Mouse (Mus musculus) CH12.LX (cell line): ENCODE measurements around the gene Chat. TPM values are rescaled to one million over a fixed set of nuclear protein-coding genes. Genes with fewer than 3 reads are reported as not detected.

ENCODE experiments used
- DNase-seq: peaks from one replicate; pipeline ENCODE4 v3.0.0-alpha.2; 2013; ENCODE audit errors: extremely low read depth
- H3K27ac ChIP-seq: 2 replicates; pipeline ENCODE4 v1.5.1; 2012; ENCODE audit warnings: low read depth, mild to moderate bottlenecking, control low read depth, moderate library complexity; ENCODE audit not compliant: insufficient read depth
- H3K27me3 ChIP-seq: replicated peaks from 2 replicates; pipeline ENCODE3; 2012; ENCODE audit warnings: inconsistent platforms
- H3K36me3 ChIP-seq, 2 experiments: replicated peaks in 1 of 2; 2 replicates each; pipeline versions ENCODE3 to v1.6.1; 2012; ENCODE audit warnings: inconsistent platforms in 1 of 2, low read length in 1 of 2, mild to moderate bottlenecking in 1 of 2, mixed read lengths in 1 of 2, moderate library complexity in 1 of 2; ENCODE audit not compliant: control insufficient read depth in 1 of 2, insufficient read depth in 1 of 2
- H3K4me1 ChIP-seq, 2 experiments: 2 replicates each; pipeline ENCODE4 v1.6.1; 2012; ENCODE audit warnings: inconsistent platforms in 1 of 2, moderate library complexity in 1 of 2; ENCODE audit not compliant: insufficient read depth in 2 of 2, control insufficient read depth in 1 of 2
- H3K4me2 ChIP-seq: 2 replicates; pipeline ENCODE4 v1.6.1; 2012; ENCODE audit warnings: low read depth, mild to moderate bottlenecking, control low read depth; ENCODE audit not compliant: poor library complexity, insufficient read depth, severe bottlenecking
- H3K4me3 ChIP-seq, 3 experiments: fragments of 150-350 bp in 1 of 3; sonication (generic) in 1 of 3; replicated peaks in 1 of 3; 2 replicates each; pipeline versions ENCODE3 to v1.5.1; 2011 to 2012; ENCODE audit warnings: low read depth in 2 of 3, low read length in 2 of 3, mild to moderate bottlenecking in 2 of 3, moderate library complexity in 2 of 3, control low read depth in 1 of 3, improper control_type of control experiment in 1 of 3, inconsistent platforms in 1 of 3, mixed read lengths in 1 of 3; ENCODE audit not compliant: poor library complexity in 1 of 3
- H3K79me2 ChIP-seq: replicated peaks from 2 replicates; pipeline ENCODE4 v1.6.1; 2012; ENCODE audit warnings: mild to moderate bottlenecking, moderate library complexity; ENCODE audit not compliant: control insufficient read depth, poor library complexity, insufficient read depth, severe bottlenecking; ENCODE audit errors: extremely low read depth
- H3K9ac ChIP-seq: 2 replicates; pipeline ENCODE4 v1.6.1; 2012; ENCODE audit warnings: low read depth, mild to moderate bottlenecking, control low read depth, moderate library complexity; ENCODE audit not compliant: insufficient read depth
- H3K9me3 ChIP-seq: replicated peaks from 2 replicates; pipeline ENCODE3; 2012; ENCODE audit warnings: low read length, inconsistent platforms, mixed read lengths
- BHLHE40 ChIP-seq: IDR thresholded peaks from 2 replicates; pipeline ENCODE4 v1.6.1; 2011; ENCODE audit warnings: mild to moderate bottlenecking, low read depth, low read length, improper control_type of control experiment
- CHD2 ChIP-seq: IDR thresholded peaks from 2 replicates; pipeline ENCODE4 v1.6.1; 2011; ENCODE audit warnings: low read length, improper control_type of control experiment
- CTCF ChIP-seq, 2 experiments: IDR thresholded peaks in 1 of 2; conservative IDR thresholded peaks in 1 of 2; 2 replicates each; pipeline ENCODE4 v1.5.1; 2011 to 2012; ENCODE audit warnings: low read depth in 2 of 2, low read length in 2 of 2, improper control_type of control experiment in 1 of 2, inconsistent platforms in 1 of 2, mild to moderate bottlenecking in 1 of 2, moderate library complexity in 1 of 2
- E2F4 ChIP-seq: IDR thresholded peaks from 2 replicates; pipeline ENCODE4 v1.6.1; 2011; ENCODE audit warnings: low read depth, low read length, improper control_type of control experiment; ENCODE audit not compliant: insufficient replicate concordance
- ELF1 ChIP-seq: IDR thresholded peaks from 2 replicates; pipeline ENCODE4 v1.6.1; 2014; ENCODE audit warnings: low read depth, mild to moderate bottlenecking, inconsistent platforms, low read length, improper control_type of control experiment
- EP300 ChIP-seq: IDR thresholded peaks from 2 replicates; pipeline ENCODE4 v1.6.1; 2011; ENCODE audit warnings: low read length, improper control_type of control experiment
- HCFC1 ChIP-seq: IDR thresholded peaks from 2 replicates; pipeline ENCODE4 v1.6.1; 2012; ENCODE audit warnings: low read depth, mild to moderate bottlenecking, inconsistent platforms, low read length, improper control_type of control experiment
- IRF4 ChIP-seq: IDR thresholded peaks from 2 replicates; pipeline ENCODE4 v1.6.1; 2014; ENCODE audit warnings: low read depth, mild to moderate bottlenecking, inconsistent platforms, low read length, improper control_type of control experiment
- JUN ChIP-seq: IDR thresholded peaks from 2 replicates; pipeline ENCODE4 v1.6.1; 2011; ENCODE audit warnings: low read depth, mild to moderate bottlenecking, low read length, improper control_type of control experiment, moderate library complexity; ENCODE audit not compliant: insufficient read depth
- JUND ChIP-seq: conservative IDR thresholded peaks from 2 replicates; pipeline ENCODE4 v1.6.1; 2011; ENCODE audit warnings: low read depth, low read length, improper control_type of control experiment
- KAT2A ChIP-seq: IDR thresholded peaks from 2 replicates; pipeline ENCODE4 v1.6.1; 2012; ENCODE audit warnings: low read length, improper control_type of control experiment, inconsistent platforms; ENCODE audit not compliant: insufficient replicate concordance
- MAFK ChIP-seq: IDR thresholded peaks from 2 replicates; pipeline ENCODE4 v1.6.1; 2011; ENCODE audit warnings: low read length, improper control_type of control experiment; ENCODE audit not compliant: insufficient replicate concordance
- MAX ChIP-seq: IDR thresholded peaks from 2 replicates; pipeline ENCODE4 v1.6.1; 2011; ENCODE audit warnings: low read length, improper control_type of control experiment
- MAZ ChIP-seq: IDR thresholded peaks from 2 replicates; pipeline ENCODE4 v1.6.1; 2012; ENCODE audit warnings: low read depth, mild to moderate bottlenecking, inconsistent platforms, low read length, improper control_type of control experiment, moderate library complexity
- MEF2A ChIP-seq: IDR thresholded peaks from 2 replicates; pipeline ENCODE4 v1.6.1; 2014; ENCODE audit warnings: low read depth, mild to moderate bottlenecking, inconsistent platforms, low read length, improper control_type of control experiment, borderline replicate concordance
- MYC ChIP-seq: IDR thresholded peaks from 2 replicates; pipeline ENCODE4 v1.6.1; 2011; ENCODE audit warnings: low read depth, mild to moderate bottlenecking, improper control_type of control experiment, low read length
- NRF1 ChIP-seq: IDR thresholded peaks from 2 replicates; pipeline ENCODE4 v1.6.1; 2014; ENCODE audit warnings: low read depth, mild to moderate bottlenecking, inconsistent platforms, low read length, improper control_type of control experiment, moderate library complexity
- PAX5 ChIP-seq: IDR thresholded peaks from 2 replicates; pipeline ENCODE4 v1.6.1; 2012; ENCODE audit warnings: low read length, inconsistent platforms, mixed read lengths
- POLR2AphosphoS2 ChIP-seq: IDR thresholded peaks from 2 replicates; pipeline ENCODE4 v1.6.1; 2011; ENCODE audit warnings: low read depth, low read length, improper control_type of control experiment
- SMC3 ChIP-seq: IDR thresholded peaks from 2 replicates; pipeline ENCODE4 v1.6.1; 2011; ENCODE audit warnings: low read depth, low read length, improper control_type of control experiment
- TBP ChIP-seq: conservative IDR thresholded peaks from 2 replicates; pipeline ENCODE4 v1.6.1; 2011; ENCODE audit warnings: low read depth, low read length, improper control_type of control experiment
- UBTF ChIP-seq: IDR thresholded peaks from 2 replicates; pipeline ENCODE4 v1.6.1; 2012; ENCODE audit warnings: low read depth, mild to moderate bottlenecking, inconsistent platforms, low read length, improper control_type of control experiment, moderate library complexity
- USF2 ChIP-seq: conservative IDR thresholded peaks from 2 replicates; pipeline ENCODE4 v1.6.1; 2011; ENCODE audit warnings: low read depth, low read length, improper control_type of control experiment
- ZC3H11A ChIP-seq: IDR thresholded peaks from 2 replicates; pipeline ENCODE4 v1.6.1; 2012; ENCODE audit warnings: low read depth, mild to moderate bottlenecking, inconsistent platforms, low read length, improper control_type of control experiment
- ZKSCAN1 ChIP-seq: IDR thresholded peaks from 2 replicates; pipeline ENCODE4 v1.6.1; 2012; ENCODE audit warnings: low read depth, inconsistent platforms, low read length, improper control_type of control experiment, borderline replicate concordance
- ZMIZ1 ChIP-seq: IDR thresholded peaks from 2 replicates; pipeline ENCODE4 v1.6.1; 2012; ENCODE audit warnings: low read depth, mild to moderate bottlenecking, inconsistent platforms, low read length, improper control_type of control experiment
- ZNF384 ChIP-seq: IDR thresholded peaks from 2 replicates; pipeline ENCODE4 v1.6.1; 2012; ENCODE audit warnings: low read depth, low read length, improper control_type of control experiment, inconsistent platforms
- dilution Hi-C: fragments of 300-500 bp; cut with MboI; formaldehyde crosslinking; loops from 2 replicates; pipeline ENCODE4 v1.14.3; 2020; ENCODE audit warnings: low sequenced_read_pairs; ENCODE audit not compliant: extremely low pct_unique_long_range_greater_than_20kb, extremely low pct_ligation_motif_present
- in situ Hi-C: fragments of 300-500 bp; cut with MboI; formaldehyde crosslinking; loops from 3 replicates; pipeline ENCODE4 v1.14.3; 2019; ENCODE audit warnings: low sequenced_read_pairs, low pct_ligation_motif_present, low pct_unique_long_range_greater_than_20kb, mixed read lengths
- polyA plus RNA-seq: library from polyadenylated mRNA; unstranded; fragments of >175 nt; gene quantifications from 2 replicates; pipeline ENCODE4 v1.2.1, GENCODE M21; 2012; ENCODE audit warnings: low read depth; ENCODE audit not compliant: insufficient read length
- total RNA-seq, 2 experiments: library from RNA; depleted of rRNA; stranded (reverse); fragments of 300-350 nt in 1 of 2; fragments of >200 nt in 1 of 2; gene quantifications; 2 replicates each; pipeline ENCODE4 v1.2.3; 2012 to 2014

The Chat gene
- total and polyA plus RNA-seq, 3 experiments = not detected

GRCm38 (mm10) chr14:32512912-32513311 lies 47.1 kb upstream of the Chat start:
- H3K4me2 ChIP-seq = no peak overlapping the region
- TF ChIP-seq IRF4 = no peak
- no peak for TF ChIP-seq PAX5
- no peak for TF ChIP-seq ZNF384
- TF ChIP-seq CTCF (conservative IDR thresholded peaks at IDR 0.05 in 1 of 2, IDR thresholded peaks at IDR 0.05 in 1 of 2; ENCODE audit: low read depth in 2 of 2, low read length in 2 of 2) = no peak
- no peak for TF ChIP-seq ELF1
- no peak for TF ChIP-seq JUND
- no peak for TF ChIP-seq MAFK
- no peak for TF ChIP-seq UBTF
- TF ChIP-seq CHD2 = no peak
- TF ChIP-seq MAZ = no peak
- no peak for TF ChIP-seq USF2
- TF ChIP-seq ZC3H11A = no peak
- TF ChIP-seq ZKSCAN1 = no peak
- no peak for TF ChIP-seq BHLHE40
- TF ChIP-seq KAT2A = no peak
- TF ChIP-seq MAX = no peak
- TF ChIP-seq HCFC1 = no peak
- H3K9ac ChIP-seq = no peak overlapping the region
- H3K27me3 ChIP-seq = no peaks in the 10 kb centered on the region
- peaks cover 11 to 58% of the 10 kb centered on the region in 2 experiments for H3K4me1 ChIP-seq
- no peaks in the 10 kb centered on the region for H3K9me3 ChIP-seq
- no peak for DNase-seq
- in situ Hi-C loops = no loop called here
- H3K79me2 ChIP-seq = no peaks in the 10 kb centered on the region; the same call in 1 of the 2 replicates
- no peak overlapping the region for H3K27ac ChIP-seq
- peaks cover 7 to 17% of the 10 kb centered on the region in 2 experiments for H3K36me3 ChIP-seq
- H3K4me3 ChIP-seq = peak overlapping the region in 1 of 3 experiments; percentile 73
- dilution Hi-C loops = no loop called here

- in situ Hi-C loops (no loop called here), dilution Hi-C loops (no loop called here)
- no peaks in the 10 kb centered on the region for H3K36me3 ChIP-seq
- H3K4me1 ChIP-seq = peaks cover 0 to 34% of the 10 kb centered on the region in 2 experiments; a peak in 3 of 4 replicates
- no peaks in the 10 kb centered on the region for H3K9me3 ChIP-seq
- TF ChIP-seq SMC3 (no peak), JUND (no peak), ZKSCAN1 (no peak), MYC (no peak), NRF1 (no peak), ZNF384 (no peak), EP300 (no peak), TBP (no peak), MAZ (no peak), MAFK (no peak), MEF2A (no peak), HCFC1 (no peak), E2F4 (no peak), UBTF (no peak), ZMIZ1 (no peak), PAX5 (no peak), POLR2AphosphoS2 (no peak), BHLHE40 (no peak), JUN (no peak)
- no peak for DNase-seq
- no peak overlapping the region for H3K4me3 ChIP-seq
- H3K27me3 ChIP-seq = no peaks in the 10 kb centered on the region
- no peak overlapping the region for H3K27ac ChIP-seq
- H3K4me2 ChIP-seq = no peak overlapping the region
- no peaks in the 10 kb centered on the region for H3K79me2 ChIP-seq
- H3K9ac ChIP-seq = no peak overlapping the region
Observed at GRCm38 (mm10) chr14:32509443-32509961, 43.7 kb upstream of the Chat start.
